Mouse (Mus musculus): ENCODE results near the gene Galk2. TPM values are rescaled to one million over a fixed set of nuclear protein-coding genes. Genes with fewer than 3 reads are reported as not detected.
A peak's percentile ranks its signal among the peaks of the same experiment; 100 is the strongest.

The Galk2 gene
- total RNA-seq, 1 experiment from 2014 or later, result 53.4 TPM

DNA sequence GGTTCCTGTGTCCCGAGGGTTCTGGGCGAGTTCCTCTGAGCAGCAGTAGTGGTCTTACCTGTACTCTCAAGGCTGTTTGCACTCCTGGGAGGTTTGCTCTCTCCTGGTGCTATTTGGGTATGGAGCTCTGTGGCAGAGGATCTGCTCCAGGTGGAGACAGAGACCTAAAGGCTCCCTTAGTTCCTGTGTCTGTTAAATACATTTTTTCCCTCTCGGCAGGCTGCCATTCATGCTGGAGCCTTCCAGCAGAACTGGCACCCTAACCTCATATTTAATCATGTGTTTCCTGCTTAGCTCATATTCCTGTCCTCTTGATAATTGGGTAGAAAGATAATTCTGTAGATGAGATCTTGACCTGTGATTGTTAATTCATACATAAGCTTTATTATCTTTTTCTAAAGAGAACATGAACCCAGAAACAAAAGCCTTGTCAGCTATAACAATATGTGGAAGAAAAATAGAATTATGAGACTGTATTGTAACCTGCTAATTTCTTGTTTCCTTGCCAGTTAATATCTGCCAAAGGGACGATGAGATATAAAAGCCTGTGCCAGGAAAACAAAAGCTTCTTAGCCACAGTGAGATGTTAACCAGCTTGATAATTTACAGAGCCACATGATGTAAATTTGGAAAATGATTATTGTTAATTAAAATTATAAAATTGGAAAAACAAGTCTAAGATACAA, 27.1 kb downstream of the Galk2 start:
- ATAC-seq (replicated peaks in 1 of 2; ENCODE audit: insufficient read depth in 1 of 2, low FRiP score in 2 of 2, low TSS enrichment in 1 of 2, low read depth in 1 of 2, poor library complexity in 2 of 2, severe bottlenecking in 2 of 2), result no peak

- no peak for ATAC-seq (replicated peaks in 1 of 2; ENCODE audit: insufficient read depth in 1 of 2, low FRiP score in 2 of 2, low TSS enrichment in 1 of 2, low read depth in 1 of 2, poor library complexity in 2 of 2, severe bottlenecking in 2 of 2)
Observed at GRCm38 (mm10) chr2:125893096-125893495, 34.2 kb downstream of the Galk2 start.

GRCm38 (mm10) chr2:125895099-125895498, 36.2 kb downstream of the Galk2 start:
- no peak for ATAC-seq (replicated peaks in 1 of 2; ENCODE audit: insufficient read depth in 1 of 2, low FRiP score in 2 of 2, low TSS enrichment in 1 of 2, low read depth in 1 of 2, poor library complexity in 2 of 2, severe bottlenecking in 2 of 2)

- no peak for ATAC-seq (replicated peaks in 1 of 2; ENCODE audit: insufficient read depth in 1 of 2, low FRiP score in 2 of 2, low TSS enrichment in 1 of 2, low read depth in 1 of 2, poor library complexity in 2 of 2, severe bottlenecking in 2 of 2)
Observed at GRCm38 (mm10) chr2:125896355-125896754, 37.4 kb downstream of the Galk2 start.

DNA sequence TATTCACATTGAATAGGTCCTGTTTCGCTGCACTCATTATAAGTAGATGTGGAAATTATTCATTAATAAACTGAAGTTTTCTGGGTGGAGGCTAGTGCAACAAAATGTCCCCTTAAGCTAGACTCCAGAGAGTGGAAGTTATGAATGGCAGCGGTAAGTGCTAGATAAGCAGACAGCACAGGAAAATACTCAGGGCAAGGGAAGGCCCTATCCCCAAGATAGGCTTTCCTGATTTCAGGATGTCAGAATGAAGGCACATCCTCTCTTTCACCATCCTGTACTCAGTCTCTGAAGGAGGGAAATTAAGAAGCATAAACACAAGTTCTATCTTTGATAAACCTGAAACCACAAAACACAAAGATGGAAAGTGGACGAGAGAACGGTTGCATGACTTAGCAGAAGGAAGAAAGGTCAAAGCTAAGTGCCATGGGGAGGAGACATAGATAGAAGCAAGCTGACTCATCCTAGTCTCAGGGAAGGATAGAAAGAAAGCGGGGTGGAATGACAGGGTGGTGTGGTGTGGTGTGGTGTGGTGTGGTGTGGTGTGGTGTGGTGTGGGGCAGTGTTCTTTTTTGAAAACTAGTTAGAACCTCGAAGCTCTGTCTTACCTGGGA, 42.0 kb downstream of the Galk2 start:
- peak in 1 of 2 experiments; percentile 58; a peak in 1 of 4 replicates for ATAC-seq (replicated peaks in 1 of 2; ENCODE audit: insufficient read depth in 1 of 2, low FRiP score in 2 of 2, low TSS enrichment in 1 of 2, low read depth in 1 of 2, poor library complexity in 2 of 2, severe bottlenecking in 2 of 2)

- no peak for ATAC-seq (replicated peaks in 1 of 2; ENCODE audit: insufficient read depth in 1 of 2, low FRiP score in 2 of 2, low TSS enrichment in 1 of 2, low read depth in 1 of 2, poor library complexity in 2 of 2, severe bottlenecking in 2 of 2)
Observed at GRCm38 (mm10) chr2:125901426-125901825, 42.5 kb downstream of the Galk2 start.

- no peak for ATAC-seq (replicated peaks in 1 of 2; ENCODE audit: insufficient read depth in 1 of 2, low FRiP score in 2 of 2, low TSS enrichment in 1 of 2, low read depth in 1 of 2, poor library complexity in 2 of 2, severe bottlenecking in 2 of 2)
Observed at GRCm38 (mm10) chr2:125906407-125907066, 47.6 kb downstream of the Galk2 start.

GRCm38 (mm10) chr2:125907580-125908255, 48.8 kb downstream of the Galk2 start:
- ATAC-seq (replicated peaks in 1 of 2; ENCODE audit: insufficient read depth in 1 of 2, low FRiP score in 2 of 2, low TSS enrichment in 1 of 2, low read depth in 1 of 2, poor library complexity in 2 of 2, severe bottlenecking in 2 of 2), result no peak

GRCm38 (mm10) chr2:125914167-125914566, 55.3 kb downstream of the Galk2 start:
- no peak for ATAC-seq (replicated peaks in 1 of 2; ENCODE audit: insufficient read depth in 1 of 2, low FRiP score in 2 of 2, low TSS enrichment in 1 of 2, low read depth in 1 of 2, poor library complexity in 2 of 2, severe bottlenecking in 2 of 2)

GRCm38 (mm10) chr2:125914713-125915112, 55.8 kb downstream of the Galk2 start:
- no peak for ATAC-seq (replicated peaks in 1 of 2; ENCODE audit: insufficient read depth in 1 of 2, low FRiP score in 2 of 2, low TSS enrichment in 1 of 2, low read depth in 1 of 2, poor library complexity in 2 of 2, severe bottlenecking in 2 of 2)

DNA sequence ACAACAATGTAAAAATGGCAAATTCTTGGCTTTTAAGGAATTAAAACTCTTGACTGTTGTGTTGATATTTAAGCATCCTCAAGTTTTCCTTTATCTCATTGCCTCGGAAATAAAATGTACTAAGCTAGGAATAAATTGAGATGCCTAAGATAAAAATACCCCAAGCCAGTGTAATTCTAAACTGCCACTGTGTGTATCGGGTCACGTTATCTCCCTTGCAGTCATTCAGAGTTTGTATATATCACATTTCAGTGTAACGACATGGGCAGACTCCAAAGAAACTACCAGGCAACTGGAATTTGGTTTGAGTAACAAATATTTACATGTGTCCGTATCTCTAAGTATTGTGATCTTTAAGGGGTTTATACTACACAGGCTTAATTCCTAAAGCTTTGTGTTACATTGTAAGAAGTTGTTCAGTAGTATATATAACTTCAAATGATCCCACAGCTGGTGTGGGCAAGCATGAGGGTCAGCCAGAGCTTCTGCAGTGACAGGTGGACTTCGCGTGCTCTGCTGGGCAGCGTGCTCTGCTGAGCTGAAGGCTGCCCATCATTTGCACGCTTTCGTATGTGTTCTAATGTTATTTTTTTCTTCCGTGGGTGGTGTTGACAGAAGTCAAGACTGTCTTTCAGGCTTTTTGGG, 57.9 kb downstream of the Galk2 start:
- ATAC-seq (replicated peaks in 1 of 2; ENCODE audit: insufficient read depth in 1 of 2, low FRiP score in 2 of 2, low TSS enrichment in 1 of 2, low read depth in 1 of 2, poor library complexity in 2 of 2, severe bottlenecking in 2 of 2), result no peak

- ATAC-seq (replicated peaks in 1 of 2; ENCODE audit: insufficient read depth in 1 of 2, low FRiP score in 2 of 2, low TSS enrichment in 1 of 2, low read depth in 1 of 2, poor library complexity in 2 of 2, severe bottlenecking in 2 of 2), result no peak
Observed at GRCm38 (mm10) chr2:125917297-125917679, 58.4 kb downstream of the Galk2 start.

DNA sequence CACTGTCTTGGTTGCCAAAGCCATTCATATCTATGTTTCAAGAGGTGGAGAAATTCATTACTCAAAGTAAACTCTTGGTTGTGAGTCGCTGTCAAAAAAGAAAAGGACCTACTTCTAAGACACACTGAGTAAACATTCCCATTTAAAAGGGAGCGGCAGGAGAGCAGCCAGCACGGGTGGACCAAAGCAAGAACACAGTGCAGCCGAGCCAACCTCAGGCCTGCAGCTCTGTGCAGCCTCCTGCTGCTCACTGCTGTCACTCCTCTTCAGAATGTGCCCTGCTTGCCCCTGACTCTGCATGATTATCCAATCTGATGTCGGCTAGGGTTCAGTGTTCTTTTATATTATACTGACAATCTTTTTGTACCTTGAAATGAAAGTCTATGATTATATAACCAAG, 62.4 kb downstream of the Galk2 start:
- ATAC-seq (replicated peaks in 1 of 2; ENCODE audit: insufficient read depth in 1 of 2, low FRiP score in 2 of 2, low TSS enrichment in 1 of 2, low read depth in 1 of 2, poor library complexity in 2 of 2, severe bottlenecking in 2 of 2), result no peak

DNA sequence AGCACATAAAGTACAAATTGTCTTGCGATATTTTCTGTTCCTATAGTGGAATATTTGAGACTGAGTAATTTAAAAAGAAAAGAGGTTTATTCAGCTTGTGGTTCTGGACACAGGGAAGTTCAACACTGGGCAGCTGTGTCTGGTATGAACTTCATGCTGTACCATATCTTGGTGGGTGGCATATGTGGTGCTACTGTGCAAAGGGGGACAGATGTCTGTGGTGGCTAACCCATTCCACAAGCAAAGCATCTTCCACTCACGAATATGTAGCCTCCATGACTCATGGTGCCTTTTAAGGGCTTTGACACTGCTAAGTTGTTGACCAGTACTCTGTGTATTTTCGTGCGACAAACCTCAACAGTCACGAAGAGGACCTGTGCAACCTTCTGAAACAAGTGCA, 63.2 kb downstream of the Galk2 start:
- ATAC-seq (replicated peaks in 1 of 2; ENCODE audit: insufficient read depth in 1 of 2, low FRiP score in 2 of 2, low TSS enrichment in 1 of 2, low read depth in 1 of 2, poor library complexity in 2 of 2, severe bottlenecking in 2 of 2), result no peak

DNA sequence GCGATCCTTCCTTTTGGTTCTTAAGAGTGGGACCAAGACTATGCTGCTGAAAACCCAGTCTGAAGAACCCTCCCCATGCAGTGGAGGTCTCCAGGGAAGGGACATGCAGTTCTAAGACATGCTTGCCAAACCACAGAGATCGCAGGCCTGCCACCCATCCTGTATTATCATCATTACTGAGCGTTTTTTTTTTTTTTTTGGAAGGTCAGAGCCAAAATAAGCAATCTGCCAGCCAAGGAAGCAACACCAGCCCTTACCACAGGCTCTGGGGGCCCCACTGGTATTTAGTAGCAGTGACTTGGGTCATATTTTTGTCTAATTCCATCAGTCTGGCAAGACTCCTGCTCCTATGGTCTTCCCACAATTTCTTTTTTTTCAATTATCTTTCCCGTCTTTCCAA, 64.0 kb downstream of the Galk2 start:
- ATAC-seq (replicated peaks in 1 of 2; ENCODE audit: insufficient read depth in 1 of 2, low FRiP score in 2 of 2, low TSS enrichment in 1 of 2, low read depth in 1 of 2, poor library complexity in 2 of 2, severe bottlenecking in 2 of 2), result peak; percentile 17 to 68; a peak in 1 of 4 replicates

DNA sequence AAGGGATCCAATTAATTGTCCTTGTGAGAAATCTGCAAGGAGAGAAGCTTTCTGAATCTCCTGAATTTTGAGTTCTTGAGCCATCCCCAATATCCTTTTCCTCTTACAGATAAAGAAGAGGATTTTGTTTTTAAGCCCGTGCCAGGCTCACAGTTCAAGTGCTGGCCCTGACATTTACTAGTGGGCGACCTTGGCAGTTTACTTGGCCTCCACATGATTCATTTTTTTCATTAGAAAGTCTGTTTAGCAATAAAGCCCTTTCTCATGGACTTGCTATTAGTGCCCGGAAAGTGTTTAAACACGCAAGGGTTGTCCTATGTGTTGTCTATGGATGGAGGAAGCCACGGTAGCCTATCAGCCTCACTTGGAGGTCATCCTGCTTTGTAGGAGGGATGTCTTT, 64.4 kb downstream of the Galk2 start:
- ATAC-seq (replicated peaks in 1 of 2; ENCODE audit: insufficient read depth in 1 of 2, low FRiP score in 2 of 2, low TSS enrichment in 1 of 2, low read depth in 1 of 2, poor library complexity in 2 of 2, severe bottlenecking in 2 of 2), result no peak

- ATAC-seq (replicated peaks in 1 of 2; ENCODE audit: insufficient read depth in 1 of 2, low FRiP score in 2 of 2, low TSS enrichment in 1 of 2, low read depth in 1 of 2, poor library complexity in 2 of 2, severe bottlenecking in 2 of 2), result no peak
Observed at GRCm38 (mm10) chr2:125924554-125924953, 65.6 kb downstream of the Galk2 start.

GRCm38 (mm10) chr2:125925081-125925480, 66.2 kb downstream of the Galk2 start:
- no peak for ATAC-seq (replicated peaks in 1 of 2; ENCODE audit: insufficient read depth in 1 of 2, low FRiP score in 2 of 2, low TSS enrichment in 1 of 2, low read depth in 1 of 2, poor library complexity in 2 of 2, severe bottlenecking in 2 of 2)
